Mouse (Mus musculus): ENCODE measurements around the gene Donson. TPM values are rescaled to one million over a fixed set of nuclear protein-coding genes. Genes with fewer than 3 reads are reported as not detected.

The Donson gene
- polyA plus RNA-seq (2016; fragmentation: Nextera tagmentation; extraction: Ambion mirVana) = 26.1 and 30.5 TPM in 2 replicates

DNA sequence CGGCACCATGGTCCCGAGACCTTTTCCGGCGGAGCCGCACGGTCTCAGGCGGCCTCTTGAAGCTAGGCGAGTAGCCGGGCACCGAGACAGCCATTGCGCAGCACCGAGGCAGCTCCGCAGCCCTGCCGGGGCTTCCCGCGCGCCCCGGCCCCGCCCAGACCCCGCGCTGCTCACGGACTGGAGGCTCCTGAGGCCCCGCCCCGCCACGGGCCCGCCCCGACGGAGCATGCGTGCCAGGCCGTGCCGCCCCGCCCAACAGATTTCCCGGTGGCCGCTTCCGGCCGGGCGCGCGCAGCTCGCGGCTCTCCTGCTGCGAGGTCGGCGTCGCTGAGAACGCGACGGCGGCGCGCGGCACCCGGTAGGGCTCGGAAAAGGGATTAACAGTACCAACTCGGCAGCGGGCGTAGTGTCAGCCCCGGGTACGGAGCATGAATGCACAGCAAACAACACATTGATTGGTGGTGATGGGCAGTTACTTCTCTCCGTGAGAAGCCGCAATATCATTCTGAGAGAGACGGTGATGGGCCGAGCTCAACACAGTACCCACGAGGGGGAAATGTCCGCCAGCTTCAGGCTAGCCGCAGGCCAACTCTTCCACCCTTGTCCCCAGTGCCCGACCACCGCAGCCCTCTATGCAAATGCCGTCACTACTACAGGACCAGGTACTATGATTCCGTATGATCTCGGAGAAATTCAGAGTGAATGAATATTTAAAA is at the start of gene Donson:
Donson (minus strand) TSS at position 152 of the 716 bp plus-strand sequence.
- Histone ChIP-seq H3K9me3 (no peaks in the 10 kb centered on the region), H3K27ac (peak within 1 kb of the TSS; percentile 60), H3K4me3 (peak within 1 kb of the TSS; percentile 82), H3K4me1 (peaks cover 14% of the 10 kb centered on the region), H3K4me2 (replicated peaks) (peak within 1 kb of the TSS; percentile 86), H3K36me3 (peaks cover 25% of the 10 kb centered on the region), H3K9ac (peak within 1 kb of the TSS; percentile 87), H3K27me3 (replicated peaks) (no peaks in the 10 kb centered on the region)
- peak; percentile 100 for ATAC-seq (ENCODE audit: low FRiP score, low read depth)
- WGBS = under 1% methylated on average over 71 of the region's 71 CpGs

DNA sequence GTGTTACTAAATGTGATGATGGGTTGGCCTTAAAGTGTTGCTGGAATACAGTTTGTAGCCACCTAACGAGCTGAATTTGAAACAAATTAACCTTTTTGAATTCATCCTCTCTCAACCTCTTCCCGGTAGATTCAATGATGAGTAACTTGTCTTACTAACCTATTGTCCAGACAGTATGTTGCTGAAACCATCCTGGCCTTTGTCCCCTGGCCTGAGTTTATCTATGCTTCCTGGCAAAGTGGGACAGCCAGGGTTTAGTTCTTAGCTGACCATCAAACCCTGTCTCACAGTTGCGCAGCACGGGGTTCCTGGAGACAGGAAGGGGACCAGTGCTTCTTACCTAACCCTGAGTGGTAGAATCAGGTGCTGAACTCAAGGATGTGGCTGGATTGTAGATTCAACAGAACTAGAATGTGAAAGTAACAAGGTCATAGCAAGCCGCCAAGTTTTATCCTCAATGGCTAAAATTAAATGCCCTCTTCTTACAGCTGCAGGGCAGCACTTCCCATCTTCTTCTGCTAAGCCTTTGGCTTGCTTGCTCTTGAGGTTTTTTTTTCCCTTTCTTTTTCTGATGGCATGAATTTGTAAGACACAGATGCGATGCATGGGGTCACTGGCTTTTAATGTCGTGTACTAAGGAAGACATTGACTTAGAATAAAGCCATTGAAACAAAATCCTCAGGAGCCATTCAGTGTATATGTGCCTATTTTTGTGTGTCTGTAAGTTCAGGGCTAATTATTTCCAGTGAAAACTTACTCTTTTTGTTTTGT is 47.7 kb upstream of the Donson start:
- no peaks in the 10 kb centered on the region for H3K27me3 ChIP-seq (replicated peaks)
- 82% methylated on average over 7 of the region's 7 CpGs for WGBS
- H3K4me2 ChIP-seq (replicated peaks) = no peak overlapping the region
- ATAC-seq (ENCODE audit: low FRiP score, low read depth) = no peak
- H3K4me3 ChIP-seq = no peak overlapping the region
- H3K36me3 ChIP-seq = no peaks in the 10 kb centered on the region
- no peaks in the 10 kb centered on the region for H3K9me3 ChIP-seq
- H3K27ac ChIP-seq = no peak overlapping the region
- no peak overlapping the region for H3K9ac ChIP-seq
- peaks cover 57% of the 10 kb centered on the region for H3K4me1 ChIP-seq

DNA sequence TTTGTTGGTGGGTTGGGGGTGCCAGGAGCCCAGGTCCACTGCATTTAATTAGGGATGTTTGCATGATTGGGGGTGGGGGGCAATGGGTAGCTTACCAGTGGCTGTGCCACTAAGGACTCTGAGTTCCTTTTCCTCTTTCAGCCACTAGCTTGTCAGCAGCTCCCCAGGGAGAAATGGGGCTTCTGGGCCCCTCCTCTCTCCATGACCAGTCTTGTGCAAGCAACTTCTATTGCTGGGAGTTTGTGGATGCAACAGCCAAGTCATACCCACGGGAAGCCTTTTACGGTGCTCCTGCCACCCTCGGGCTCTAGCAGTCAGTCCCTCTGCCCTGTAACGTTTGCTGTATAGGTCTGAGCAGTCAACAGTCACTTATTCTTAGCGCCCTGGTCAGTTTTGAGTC is 46.2 kb upstream of the Donson start:
- no peaks in the 10 kb centered on the region for H3K9me3 ChIP-seq
- no peaks in the 10 kb centered on the region for H3K27me3 ChIP-seq (replicated peaks)
- H3K4me3 ChIP-seq = no peak overlapping the region
- H3K36me3 ChIP-seq = no peaks in the 10 kb centered on the region
- no peak overlapping the region for H3K27ac ChIP-seq
- H3K9ac ChIP-seq = no peak overlapping the region
- H3K4me2 ChIP-seq (replicated peaks) = no peak overlapping the region
- peaks cover 45% of the 10 kb centered on the region for H3K4me1 ChIP-seq
- no peak for ATAC-seq (ENCODE audit: low FRiP score, low read depth)
- 67% methylated on average over 5 of the region's 5 CpGs for WGBS

DNA sequence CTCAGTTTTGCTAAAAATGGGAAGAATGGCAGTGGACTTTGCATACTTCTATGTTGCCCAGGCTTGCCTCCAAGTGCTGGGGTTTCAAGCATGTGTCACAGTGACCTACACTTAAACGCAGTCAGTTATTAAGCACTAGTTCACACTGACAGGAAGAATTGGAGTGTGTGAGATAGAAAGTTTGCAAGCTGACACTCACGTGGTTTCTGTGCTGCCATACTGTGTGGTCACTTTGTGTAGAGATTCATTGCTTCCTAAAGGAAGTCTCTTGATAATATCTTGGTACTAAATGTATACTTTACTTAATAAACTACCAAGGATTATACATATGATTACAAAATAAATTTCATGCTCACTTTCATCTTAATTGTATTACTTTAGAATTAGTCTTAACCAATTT is 44.2 kb upstream of the Donson start:
- Histone ChIP-seq H3K9me3 (no peaks in the 10 kb centered on the region), H3K4me1 (peaks cover 42% of the 10 kb centered on the region), H3K4me3 (no peak overlapping the region), H3K27ac (no peak overlapping the region), H3K9ac (no peak overlapping the region), H3K36me3 (no peaks in the 10 kb centered on the region), H3K4me2 (replicated peaks) (no peak overlapping the region), H3K27me3 (replicated peaks) (no peaks in the 10 kb centered on the region)
- WGBS = 80% methylated on average over 2 of the region's 2 CpGs
- no peak for ATAC-seq (ENCODE audit: low FRiP score, low read depth)

DNA sequence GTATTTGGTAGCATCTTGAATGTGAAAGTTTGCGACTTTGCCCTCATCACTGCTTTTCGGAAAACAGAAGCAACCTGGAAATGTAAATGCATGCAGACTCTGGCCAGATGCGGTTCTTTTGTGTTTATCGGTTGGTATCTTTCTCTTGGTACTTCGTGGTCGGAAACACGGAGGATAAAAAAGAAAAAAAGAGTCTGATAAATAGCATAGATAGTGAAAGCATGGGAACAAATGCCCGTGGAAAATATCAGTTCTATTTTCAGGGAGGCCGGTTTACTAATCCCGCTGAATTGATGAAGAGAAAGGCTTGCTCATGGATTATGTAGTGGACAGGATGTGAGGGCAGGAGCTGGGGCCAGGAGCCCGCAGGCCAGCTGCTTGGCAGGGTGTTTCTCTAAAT is 41.9 kb upstream of the Donson start:
- H3K36me3 ChIP-seq = no peaks in the 10 kb centered on the region
- peak overlapping the region; percentile 96 for H3K9ac ChIP-seq
- H3K4me3 ChIP-seq = peak overlapping the region; percentile 86
- H3K9me3 ChIP-seq = no peaks in the 10 kb centered on the region
- no peaks in the 10 kb centered on the region for H3K27me3 ChIP-seq (replicated peaks)
- H3K4me1 ChIP-seq = peaks cover 42% of the 10 kb centered on the region
- WGBS = under 1% methylated on average over 11 of the region's 11 CpGs
- peak overlapping the region; percentile 90; the same call in 1 of the 2 replicates for H3K27ac ChIP-seq
- no peak for ATAC-seq (ENCODE audit: low FRiP score, low read depth)
- H3K4me2 ChIP-seq (replicated peaks) = peak overlapping the region; percentile 70

DNA sequence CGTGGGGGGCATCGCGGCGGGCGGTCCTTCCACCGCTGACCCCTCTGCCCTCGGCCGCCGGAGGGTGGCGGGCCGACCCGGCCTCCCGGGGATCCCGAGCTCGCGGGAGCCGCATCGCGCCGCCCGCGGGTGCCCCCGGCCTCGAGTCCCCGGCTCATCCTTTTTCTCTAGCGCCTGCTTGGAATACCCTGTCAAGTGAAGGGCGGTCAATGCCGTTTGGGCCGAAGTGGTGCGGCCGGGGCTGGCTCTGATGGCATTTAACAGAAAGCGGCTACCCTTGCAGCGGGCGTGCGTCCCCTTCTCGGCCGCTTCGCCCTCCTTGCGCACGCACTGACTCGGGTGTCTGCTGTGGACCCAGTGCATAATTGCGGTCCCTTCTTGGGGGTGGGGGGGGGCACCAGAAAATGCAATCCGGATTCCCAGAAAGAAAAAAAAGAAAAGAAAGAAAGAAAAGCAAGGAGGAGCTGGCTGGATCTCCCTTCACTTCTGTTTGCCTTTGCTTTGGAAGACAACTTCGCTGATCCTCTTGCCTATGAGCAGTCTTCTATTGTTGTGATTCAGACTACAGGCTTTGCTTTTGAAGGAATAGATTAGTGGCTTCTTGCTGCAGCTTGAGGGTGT is 41.4 kb upstream of the Donson start:
- no peak for ATAC-seq (ENCODE audit: low FRiP score, low read depth)
- Histone ChIP-seq H3K4me3 (peak overlapping the region; percentile 86), H3K36me3 (0 out of 2 replicates have a peak, but pooled peaks cover under 1% of the 10 kb centered on the region), H3K9me3 (no peaks in the 10 kb centered on the region), H3K4me1 (peaks cover 37% of the 10 kb centered on the region), H3K27ac (peak overlapping the region; percentile 90), H3K9ac (peak overlapping the region; percentile 96), H3K27me3 (replicated peaks) (no peaks in the 10 kb centered on the region), H3K4me2 (replicated peaks) (peak overlapping the region; percentile 70)
- under 1% methylated on average over 44 of the region's 44 CpGs for WGBS

DNA sequence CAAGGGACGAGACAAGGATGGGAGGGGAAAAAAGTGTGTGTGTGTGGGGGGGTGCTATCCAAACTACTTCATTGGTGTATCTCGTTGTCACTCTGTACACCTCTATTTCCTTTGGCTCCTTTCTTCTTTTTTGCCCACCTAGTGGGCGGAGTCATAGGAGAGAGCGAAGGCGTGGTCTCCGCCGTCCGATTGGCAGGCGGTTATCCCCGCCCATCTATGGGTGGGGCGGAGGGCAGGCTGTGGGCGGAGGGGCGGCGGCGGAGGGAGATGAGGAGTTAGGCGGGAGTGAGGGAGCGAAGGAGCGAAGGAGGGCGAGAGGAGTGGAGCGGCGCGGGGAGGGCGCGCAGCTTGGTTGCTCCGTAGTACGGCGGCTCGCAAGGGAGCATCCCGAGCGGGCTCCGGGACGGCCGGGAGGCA is 40.5 kb upstream of the Donson start, which contains the start of gene Itsn1:
Itsn1 (plus strand) TSS at position 216 of the 417 bp plus-strand sequence.
- Histone ChIP-seq H3K27me3 (replicated peaks) (no peaks in the 10 kb centered on the region), H3K4me2 (replicated peaks) (peak within 1 kb of the TSS; percentile 70), H3K4me3 (peak within 1 kb of the TSS; percentile 86), H3K36me3 (peaks cover 4% of the 10 kb centered on the region; the same call in 1 of the 2 replicates), H3K27ac (peak within 1 kb of the TSS; percentile 90), H3K4me1 (peaks cover 28% of the 10 kb centered on the region), H3K9ac (peak within 1 kb of the TSS; percentile 96), H3K9me3 (no peaks in the 10 kb centered on the region)
- ATAC-seq (ENCODE audit: low FRiP score, low read depth) = peak; percentile 95
- WGBS = under 1% methylated on average over 33 of the region's 33 CpGs

DNA sequence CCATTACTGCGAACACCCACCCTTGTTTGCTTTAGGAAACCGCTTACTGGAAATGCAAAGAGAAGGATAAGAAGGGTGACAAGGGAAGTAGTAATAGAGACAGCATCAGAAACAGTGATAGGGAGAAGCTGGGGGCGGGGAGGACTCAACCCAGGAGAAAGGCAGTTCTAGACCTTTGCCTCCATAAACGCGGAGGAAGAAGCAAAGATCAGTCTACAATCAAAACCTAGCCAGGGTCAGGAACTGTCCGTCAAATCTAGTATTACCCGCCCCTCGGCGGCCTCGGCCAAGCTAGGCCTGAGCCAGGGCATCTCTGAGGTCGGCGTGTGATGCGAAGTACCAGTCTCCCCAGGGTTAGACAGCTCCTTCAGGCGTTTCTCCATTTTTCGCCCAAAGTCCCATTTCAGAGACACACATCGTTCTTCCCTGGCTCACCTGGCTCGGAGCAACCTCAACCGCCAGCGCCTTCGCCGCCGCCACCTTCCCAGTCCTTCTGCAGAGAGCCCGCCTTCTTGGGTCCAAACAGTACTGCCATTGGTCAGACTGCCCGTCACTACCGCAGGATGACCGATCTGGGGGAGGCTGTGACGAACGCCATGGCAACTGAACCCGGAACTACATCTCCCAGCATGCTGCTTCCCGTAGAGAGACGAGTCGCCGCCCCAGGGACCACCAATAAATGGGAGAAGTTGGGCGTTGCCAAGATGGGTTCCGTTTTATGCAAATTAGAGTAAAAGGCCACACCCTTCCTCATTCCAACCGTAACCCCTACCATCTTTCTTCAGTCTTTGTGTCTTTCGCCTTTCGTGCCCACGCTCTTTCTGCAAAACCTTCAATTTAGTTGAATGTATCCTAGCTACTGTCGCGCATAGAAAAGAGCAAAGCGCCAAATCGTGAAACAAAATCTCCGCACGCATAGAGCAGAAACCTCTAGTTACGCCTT is 39.8 kb upstream of the Donson start, which contains the start of gene Cryzl1:
Cryzl1 (minus strand) TSS at position 853 of the 943 bp plus-strand sequence.
- Histone ChIP-seq H3K27me3 (replicated peaks) (no peaks in the 10 kb centered on the region), H3K4me1 (peaks cover 26% of the 10 kb centered on the region), H3K9me3 (no peaks in the 10 kb centered on the region), H3K4me3 (peak within 1 kb of the TSS; percentile 86), H3K9ac (peak within 1 kb of the TSS; percentile 96), H3K4me2 (replicated peaks) (peak within 1 kb of the TSS; percentile 70), H3K36me3 (peaks cover 4% of the 10 kb centered on the region; the same call in 1 of the 2 replicates), H3K27ac (peak within 1 kb of the TSS; percentile 90)
- WGBS = 1% methylated on average over 46 of the region's 46 CpGs
- peak; percentile 96 for ATAC-seq (ENCODE audit: low FRiP score, low read depth)

DNA sequence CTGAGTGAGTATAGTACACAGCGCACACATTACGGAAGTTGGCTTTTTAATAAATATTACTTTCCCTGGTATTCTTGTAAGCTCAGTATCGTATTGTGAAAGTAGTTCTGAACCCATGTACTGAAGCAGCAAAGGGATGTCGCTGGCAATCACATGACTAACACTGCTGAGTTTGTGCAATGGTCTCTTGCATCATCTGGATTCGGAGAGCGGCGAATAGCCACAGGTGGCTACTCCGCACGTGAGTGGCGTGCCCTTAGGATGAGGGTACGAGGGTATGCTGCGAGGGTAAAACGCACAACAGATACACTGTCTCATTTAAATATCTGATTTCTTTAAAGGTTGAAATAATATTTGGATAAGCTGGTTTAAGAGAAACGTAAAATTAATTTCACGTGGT is 38.9 kb upstream of the Donson start:
- WGBS = 86% methylated on average over 15 of the region's 15 CpGs
- Histone ChIP-seq H3K9ac (peak overlapping the region; percentile 57; the same call in 1 of the 2 replicates), H3K9me3 (no peaks in the 10 kb centered on the region), H3K4me1 (peaks cover 22% of the 10 kb centered on the region), H3K36me3 (peaks cover 4% of the 10 kb centered on the region; the same call in 1 of the 2 replicates), H3K4me2 (replicated peaks) (peak overlapping the region; percentile 70), H3K27me3 (replicated peaks) (no peaks in the 10 kb centered on the region), H3K27ac (no peak overlapping the region), H3K4me3 (peak overlapping the region; percentile 86; the same call in 1 of the 2 replicates)
- no peak for ATAC-seq (ENCODE audit: low FRiP score, low read depth)

DNA sequence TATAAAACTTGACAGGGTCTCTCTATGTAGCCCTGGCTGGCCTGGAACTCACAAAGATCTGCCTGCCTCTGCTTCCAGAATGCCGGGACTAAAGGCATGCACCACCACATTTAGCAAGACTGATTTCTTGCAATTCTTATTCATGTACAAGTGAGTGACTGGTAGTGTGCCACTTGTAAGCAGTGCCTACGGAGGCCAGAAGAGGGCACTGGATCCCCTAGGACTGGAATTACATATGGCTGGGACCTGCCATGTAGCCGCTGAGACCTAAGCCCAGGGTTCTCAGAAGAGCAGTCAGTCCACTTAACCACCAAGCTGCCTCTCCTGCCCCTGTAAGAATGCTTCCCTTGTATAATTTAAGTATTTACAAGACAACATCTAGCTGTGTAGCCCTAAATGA is 35.7 kb upstream of the Donson start:
- Histone ChIP-seq H3K9ac (no peak overlapping the region), H3K36me3 (peaks cover 17% of the 10 kb centered on the region), H3K27me3 (replicated peaks) (no peaks in the 10 kb centered on the region), H3K4me3 (no peak overlapping the region), H3K4me2 (replicated peaks) (no peak overlapping the region), H3K27ac (no peak overlapping the region), H3K4me1 (peaks cover 13% of the 10 kb centered on the region), H3K9me3 (no peaks in the 10 kb centered on the region; the same call in 1 of the 2 replicates)
- ATAC-seq (ENCODE audit: low FRiP score, low read depth) = no peak
- WGBS = 48% methylated on average over 3 of the region's 3 CpGs

DNA sequence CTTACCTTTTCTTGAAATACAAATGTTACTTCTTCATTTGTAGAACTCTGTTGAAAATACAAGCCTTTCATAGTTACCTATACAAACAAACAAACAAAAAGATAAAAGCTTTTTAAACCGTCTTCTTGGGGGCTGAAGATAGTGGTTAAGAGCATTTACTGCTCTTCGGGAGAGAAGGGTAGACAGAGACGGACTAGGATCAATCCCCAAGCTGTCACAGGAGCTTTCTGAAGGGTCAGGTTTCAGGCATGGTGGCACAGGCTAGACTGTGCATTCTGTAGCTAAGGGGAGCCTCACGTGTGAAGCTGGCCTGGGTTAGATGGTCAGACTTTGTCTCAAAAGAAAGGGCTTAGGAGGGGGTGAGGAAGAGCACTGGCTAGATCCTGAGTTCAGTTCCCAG is 28.8 kb upstream of the Donson start:
- Histone ChIP-seq H3K9me3 (no peaks in the 10 kb centered on the region; the same call in 1 of the 2 replicates), H3K27ac (no peak overlapping the region), H3K4me2 (replicated peaks) (no peak overlapping the region), H3K4me3 (no peak overlapping the region), H3K36me3 (peaks cover 44% of the 10 kb centered on the region), H3K4me1 (no peaks in the 10 kb centered on the region), H3K27me3 (replicated peaks) (no peaks in the 10 kb centered on the region), H3K9ac (no peak overlapping the region)
- ATAC-seq (ENCODE audit: low FRiP score, low read depth) = no peak
- 83% methylated on average over 4 of the region's 4 CpGs for WGBS
